Mouse (Mus musculus) liver, embryonic 13.5 days (tissue): ENCODE measurements at regions not wholly inside any gene's neighbourhood (a gene's known extent, or its start where the extent isn't known, plus 50 kb on each side); places are given as distances from the start of the nearest gene placed in this dataset.

Experiments used
- ATAC-seq: fragments of 200-750 bp; cut with Nextera tagmentation; 2 replicates; pipeline ENCODE4 v1.8.0; 2017; ENCODE audit warnings: low read depth, mild to moderate bottlenecking, moderate number of reproducible peaks, moderate library complexity
- DNase-seq: peaks from one replicate; pipeline ENCODE4 v3.0.0; 2022
- H3K27ac ChIP-seq: fragments of 300-500 bp; sonication (generic); 2 replicates; pipeline ENCODE4 v1.5.1; 2015; ENCODE audit warnings: moderate library complexity, mild to moderate bottlenecking, inconsistent platforms
- H3K27me3 ChIP-seq: fragments of 300-500 bp; sonication (generic); 2 replicates; pipeline ENCODE4 v1.6.1; 2015; ENCODE audit warnings: mild to moderate bottlenecking, inconsistent platforms
- H3K36me3 ChIP-seq: fragments of 300-500 bp; sonication (generic); 2 replicates; pipeline ENCODE4 v1.6.1; 2015; ENCODE audit warnings: mild to moderate bottlenecking, inconsistent platforms
- H3K4me1 ChIP-seq: fragments of 300-500 bp; sonication (generic); replicated peaks from 2 replicates; pipeline ENCODE4 v1.6.1; 2015; ENCODE audit warnings: inconsistent platforms
- H3K4me2 ChIP-seq: fragments of 300-500 bp; sonication (generic); 2 replicates; pipeline ENCODE4 v1.6.1; 2015; ENCODE audit warnings: inconsistent platforms, mild to moderate bottlenecking, moderate library complexity
- H3K4me3 ChIP-seq: fragments of 300-500 bp; sonication (generic); replicated peaks from 2 replicates; pipeline ENCODE4 v1.5.1; 2015; ENCODE audit warnings: mild to moderate bottlenecking, inconsistent platforms
- H3K9ac ChIP-seq: fragments of 300-500 bp; sonication (generic); 2 replicates; pipeline ENCODE4 v1.6.1; 2015; ENCODE audit warnings: mild to moderate bottlenecking, inconsistent platforms
- H3K9me3 ChIP-seq: fragments of 300-500 bp; sonication (generic); replicated peaks from 2 replicates; pipeline ENCODE4 v1.6.1; 2016; ENCODE audit warnings: inconsistent platforms
- WGBS: fragments of 180-500 bp; shearing (Covaris S2); methylation state at CpG from one replicate; pipeline ENCODE4 v1.1.7; 2015; ENCODE audit not compliant: insufficient replicate concordance; 5-methylcytosine and 5-hydroxymethylcytosine counted together

DNA sequence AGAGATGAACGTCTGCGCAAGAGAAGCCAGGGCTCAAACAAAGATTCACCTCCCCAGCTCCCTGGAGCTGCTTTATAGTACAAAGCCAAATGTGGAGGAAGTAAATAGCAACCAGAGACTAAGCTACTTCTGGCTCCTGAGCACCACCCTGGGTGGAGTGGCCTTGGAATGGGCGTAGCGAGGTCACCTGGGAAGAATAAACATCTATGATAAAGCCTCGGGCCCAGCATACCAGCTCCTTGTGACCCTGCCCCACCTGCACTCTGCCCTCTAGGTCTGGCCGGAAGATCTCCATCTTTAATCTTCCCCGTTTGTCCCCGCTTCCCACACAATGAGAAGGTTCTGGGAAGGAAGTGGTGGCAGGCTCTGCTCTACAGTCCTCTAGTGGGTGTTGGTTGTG, 61.0 kb upstream of the Ptpn3 start:
- 50% methylated on average over 8 of the region's 8 CpGs for WGBS
- H3K4me1 ChIP-seq, result no peaks in the 10 kb centered on the region
- no peaks in the 10 kb centered on the region for H3K27me3 ChIP-seq
- no peaks in the 10 kb centered on the region for H3K36me3 ChIP-seq
- ATAC-seq (no peak), DNase-seq (no peak)
- no peak overlapping the region for H3K4me2 ChIP-seq
- H3K4me3 ChIP-seq, result no peak overlapping the region
- H3K9me3 ChIP-seq, result no peaks in the 10 kb centered on the region
- no peak overlapping the region for H3K9ac ChIP-seq
- no peak overlapping the region for H3K27ac ChIP-seq

DNA sequence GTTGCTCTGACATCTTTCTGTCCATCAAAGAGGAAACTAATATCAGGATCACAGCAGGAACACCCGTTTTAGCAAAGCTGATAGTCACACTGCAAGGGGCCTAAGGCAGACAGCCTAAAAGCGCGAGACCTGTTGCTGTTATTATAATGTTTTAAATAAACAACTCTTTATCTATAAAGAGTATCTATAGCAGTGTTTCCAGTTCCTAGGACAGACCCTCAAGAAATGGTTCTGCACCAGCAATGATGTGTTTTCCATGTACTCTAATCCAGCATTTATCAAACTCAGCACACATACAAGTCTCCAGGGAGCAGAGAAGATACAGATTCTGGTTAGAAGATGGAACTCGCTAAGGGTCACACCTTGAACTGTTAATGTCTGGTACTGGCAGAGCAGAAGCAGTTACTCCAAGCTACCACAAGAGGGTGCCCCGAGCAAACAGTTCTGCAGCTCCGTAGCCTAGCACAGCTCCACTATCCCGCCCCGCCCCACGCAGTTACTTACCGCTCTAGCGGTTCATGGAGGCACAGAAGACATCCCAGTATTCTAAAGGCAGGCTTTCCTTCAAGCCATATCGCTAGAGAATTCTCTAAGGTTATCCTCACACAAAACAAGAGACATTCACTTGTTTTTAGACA, 64.2 kb upstream of the Palm2 start:
- no peaks in the 10 kb centered on the region for H3K4me1 ChIP-seq
- ATAC-seq, result no peak
- no peak overlapping the region for H3K4me2 ChIP-seq
- peak; percentile 6 for DNase-seq
- H3K4me3 ChIP-seq, result no peak overlapping the region
- H3K9ac ChIP-seq, result no peak overlapping the region
- H3K36me3 ChIP-seq, result no peaks in the 10 kb centered on the region
- WGBS, result 13% methylated on average over 12 of the region's 12 CpGs
- no peaks in the 10 kb centered on the region for H3K27me3 ChIP-seq
- no peaks in the 10 kb centered on the region for H3K9me3 ChIP-seq
- H3K27ac ChIP-seq, result no peak overlapping the region

- no peaks in the 10 kb centered on the region for H3K27me3 ChIP-seq
- H3K4me1 ChIP-seq, result no peaks in the 10 kb centered on the region
- no peak overlapping the region for H3K4me2 ChIP-seq
- ATAC-seq (no peak), DNase-seq (no peak)
- H3K36me3 ChIP-seq, result no peaks in the 10 kb centered on the region
- H3K27ac ChIP-seq, result no peak overlapping the region
- H3K4me3 ChIP-seq, result no peak overlapping the region
- H3K9ac ChIP-seq, result no peak overlapping the region
- WGBS, result 60% methylated on average over 5 of the region's 5 CpGs
- H3K9me3 ChIP-seq, result no peaks in the 10 kb centered on the region
These were observed 56.2 kb upstream of the Palm2 start for GRCm38 (mm10) chr4:57377872-57378271.

GRCm38 (mm10) chr4:57380063-57380800, 53.8 kb upstream of the Palm2 start:
- Histone ChIP-seq H3K9ac (no peak overlapping the region), H3K4me3 (no peak overlapping the region), H3K27ac (no peak overlapping the region), H3K9me3 (no peaks in the 10 kb centered on the region), H3K4me2 (no peak overlapping the region), H3K4me1 (no peaks in the 10 kb centered on the region), H3K36me3 (no peaks in the 10 kb centered on the region), H3K27me3 (no peaks in the 10 kb centered on the region)
- 68% methylated on average over 9 of the region's 9 CpGs for WGBS
- DNase-seq, result no peak
- no peak for ATAC-seq

DNA sequence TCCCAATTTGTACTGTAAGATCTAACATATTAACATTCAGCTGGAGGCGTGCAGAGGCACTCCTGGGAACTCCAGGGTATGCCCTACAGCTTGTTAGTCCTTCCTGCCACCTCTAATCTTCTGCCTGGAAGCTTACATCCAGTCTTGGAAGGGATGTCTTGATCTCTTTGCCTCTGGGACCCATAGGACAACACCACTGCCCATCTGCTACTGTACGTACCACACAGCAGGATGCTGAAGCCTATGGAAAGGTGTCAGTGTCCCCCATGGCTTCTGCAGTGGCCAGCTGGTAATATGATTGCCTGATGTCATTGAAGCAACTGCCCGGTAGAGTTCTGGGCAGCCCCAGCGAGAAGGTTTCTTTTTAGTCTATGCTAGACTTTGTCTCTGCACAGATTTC, 52.7 kb upstream of the Palm2 start:
- Histone ChIP-seq H3K4me1 (no peaks in the 10 kb centered on the region), H3K36me3 (no peaks in the 10 kb centered on the region), H3K9ac (no peak overlapping the region), H3K27ac (no peak overlapping the region), H3K9me3 (no peaks in the 10 kb centered on the region), H3K27me3 (no peaks in the 10 kb centered on the region), H3K4me3 (no peak overlapping the region), H3K4me2 (no peak overlapping the region)
- WGBS, result 67% methylated on average over 4 of the region's 4 CpGs
- ATAC-seq (no peak), DNase-seq (no peak)
